Comparison of ENCODE assay signal across 8 mouse cellular contexts in the genomic region with DNA sequence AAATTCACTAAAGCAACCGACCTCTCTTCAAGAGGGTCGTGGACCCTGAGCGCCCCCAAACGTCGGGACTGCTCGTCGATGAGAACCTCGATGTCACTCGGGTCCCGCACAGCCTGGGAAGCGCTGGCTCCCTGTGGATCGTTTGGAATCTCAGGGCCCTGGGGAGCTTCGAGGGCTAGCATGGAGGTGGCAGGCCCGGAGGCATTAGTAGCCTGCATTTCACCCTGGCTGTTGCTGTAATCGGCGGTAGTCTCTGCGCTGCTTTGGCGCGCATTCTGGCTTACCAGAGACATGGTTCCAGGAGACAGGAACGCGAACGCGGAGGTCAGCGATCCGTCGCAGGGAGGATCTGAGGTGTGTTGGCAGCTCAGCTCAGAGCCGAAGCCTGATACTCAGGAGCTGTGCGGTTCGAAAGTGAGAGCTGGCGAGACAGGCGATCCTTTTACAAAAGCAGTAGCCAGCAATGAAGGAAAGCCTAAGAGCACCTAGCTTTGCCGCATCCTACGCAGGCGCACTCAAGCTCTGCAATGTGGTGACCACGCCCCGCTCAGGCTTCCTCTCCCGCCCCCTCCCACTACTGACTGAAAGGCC. TPM values are rescaled to one million over a fixed set of nuclear protein-coding genes. Genes with fewer than 3 reads are reported as not detected.
DNase-seq lines count a peak whose midpoint lies in the region; ATAC-seq and TF ChIP-seq lines count a peak whose summit lies in the region.

TSS of gene Magee2 (minus strand) at position 517 of the 591 bp plus-strand sequence.

- H3K9ac ChIP-seq in heart, postnatal 0 days (replicated peaks; ENCODE audit: low read depth, low read length): 0 out of 2 replicates have a peak within 1 kb of the TSS, but pooled peaks have one; percentile 33

- no peak for TF ChIP-seq CTCF in heart, postnatal 0 days (IDR thresholded peaks at IDR 0.05; ENCODE audit: low read depth)

- no peak for TF ChIP-seq EP300 in heart, postnatal 0 days (IDR thresholded peaks at IDR 0.05; ENCODE audit: low read depth)

- no peaks in the 10 kb centered on the region for H3K4me1 ChIP-seq in heart, postnatal 0 days (ENCODE audit: control insufficient read depth, insufficient read depth)

- peaks cover 8% of the 10 kb centered on the region; the same call in 1 of the 2 replicates for H3K27me3 ChIP-seq in heart, postnatal 0 days (ENCODE audit: control insufficient read depth, insufficient read depth, low read length)

- ATAC-seq in CD4-positive, CD25-positive, alpha-beta regulatory T cell, adult 4 months: peak; percentile 65
- no peak for ATAC-seq in heart, postnatal 0 days (ENCODE audit: insufficient read depth, low read depth)
- no peak for ATAC-seq in erythroid progenitor cell, adult 5-6 weeks (replicated peaks; ENCODE audit: low FRiP score, poor library complexity, severe bottlenecking)

- no peaks in the 10 kb centered on the region for H3K36me3 ChIP-seq in heart, postnatal 0 days (replicated peaks; ENCODE audit: control insufficient read depth, insufficient read depth, low read length)

- no peak within 1 kb of the TSS for H3K27ac ChIP-seq in heart, postnatal 0 days (ENCODE audit: low read depth)

- DNase-seq in B cell, adult 2 months: peak; percentile 6 to 20
- DNase-seq in embryo, embryonic 11 days: peak; percentile 74
- DNase-seq in heart, postnatal 0 days (ENCODE audit: low spot score): no peak
- DNase-seq in layer of hippocampus, postnatal 10 days (ENCODE audit: low spot score in 2 of 2): peak; percentile 23 to 57
- DNase-seq in lung, postnatal 10 days: peak; percentile 25
- peak; percentile 19 to 32 for DNase-seq in right cerebral cortex, adult 2 months (ENCODE audit: low spot score in 2 of 2)

- peak within 1 kb of the TSS; percentile 46 for H3K4me3 ChIP-seq in heart, postnatal 0 days (ENCODE audit: low read depth, low read length)

- no peaks in the 10 kb centered on the region for H3K9me3 ChIP-seq in heart, postnatal 0 days (replicated peaks; ENCODE audit: control insufficient read depth, low read length)

- H3K4me2 ChIP-seq in heart, postnatal 0 days (ENCODE audit: low read depth, low read length): peak within 1 kb of the TSS; percentile 63

- 25% methylated on average over 37 of the region's 37 CpGs for WGBS in heart, postnatal 0 days

RNA-seq across cellular contexts. Expression of gene Magee2, which starts in this region (rescaled TPM):
- polyA plus RNA-seq in CD4-positive, CD25-positive, alpha-beta regulatory T cell, adult 4 months (2017; shearing (Covaris generic)): under 1 TPM in 1 of 2 experiments, not detected in 1; 0.55 TPM
- total RNA-seq in heart, postnatal 0 days (2014; rRNA removed; ENCODE audit: low replicate concordance): 0.12 and 1.2 TPM in 2 replicates
- polyA plus RNA-seq in heart, postnatal 0 days (2015; fragmentation: Nextera tagmentation; extraction: Ambion mirVana): 0.40 and 0.46 TPM in 2 replicates
- 10 to 100 TPM; 15.4 to 16.6 TPM for total RNA-seq in layer of hippocampus, postnatal 10 days (2021)
- total RNA-seq in erythroid progenitor cell, adult 5-6 weeks (2015; ENCODE audit: low replicate concordance): 3.6 TPM in 1 of 2 replicates, not detected in the other
- total RNA-seq in erythroid progenitor cell, adult 5-6 weeks (2017; ENCODE audit: low replicate concordance): 0.08 TPM in 1 of 2 replicates, not detected in the other

Comparison
In these comparisons a context has a peak if more than half of its experiments do, and no peak if none do; other contexts are left out.
1. Peak in ATAC-seq in CD4-positive, CD25-positive, alpha-beta regulatory T cell, adult 4 months; RNA of the gene not detected or under 1 TPM.